Comparison of ENCODE assay signal across 10 mouse cellular contexts in genomic region chr17:9428374-9428994, GRCm38 (mm10). TPM values are rescaled to one million over a fixed set of nuclear protein-coding genes. Genes with fewer than 3 reads are reported as not detected.
DNase-seq lines count a peak whose midpoint lies in the region; ATAC-seq and TF ChIP-seq lines count a peak whose summit lies in the region.
"Had no signal": no experiment of that assay in that cellular context is flagged by ENCODE, and none has a peak within 500 bp of the region (broad histone marks: within the 10 kb centered on the region; RNA-seq: fewer than 3 reads in every experiment).

No protein-coding gene starts in this region.

- H3K4me1 ChIP-seq in forebrain, embryonic 15.5 days = peaks cover 12% of the 10 kb centered on the region
- no peaks in the 10 kb centered on the region for H3K4me1 ChIP-seq in liver, postnatal 0 days (ENCODE audit: insufficient read depth)

- H3K36me3 ChIP-seq in forebrain, embryonic 15.5 days = no peaks in the 10 kb centered on the region
- no peaks in the 10 kb centered on the region for H3K36me3 ChIP-seq in liver, postnatal 0 days (replicated peaks; ENCODE audit: insufficient read depth, low read length)

- H3K4me3 ChIP-seq in forebrain, embryonic 15.5 days = no peak overlapping the region
- H3K4me3 ChIP-seq in liver, postnatal 0 days (ENCODE audit: low read depth, low read length) = no peak overlapping the region

- no peak for TF ChIP-seq EP300 in liver, postnatal 0 days (IDR thresholded peaks at IDR 0.05; ENCODE audit: low read depth)

- peak overlapping the region; percentile 57 for H3K27ac ChIP-seq in forebrain, embryonic 15.5 days (replicated peaks)
- H3K27ac ChIP-seq in liver, postnatal 0 days (ENCODE audit: low read depth) = no peak overlapping the region
- H3K27ac ChIP-seq: liver, embryonic 14.5 days had no signal

- no peak for ATAC-seq in forebrain, embryonic 15.5 days (replicated peaks)
- ATAC-seq in activated CD4-positive, CD25-positive, alpha-beta regulatory T cell, adult 4 months = no peak
- no peak for ATAC-seq in liver, postnatal 0 days

- H3K27me3 ChIP-seq in forebrain, embryonic 15.5 days = no peaks in the 10 kb centered on the region
- H3K27me3 ChIP-seq in liver, postnatal 0 days (ENCODE audit: insufficient read depth, low read length) = no peaks in the 10 kb centered on the region

- 29% methylated on average over 7 of the region's 7 CpGs for WGBS in forebrain, embryonic 15.5 days
- 61% methylated on average over 7 of the region's 7 CpGs for WGBS in liver, postnatal 0 days (ENCODE audit: insufficient replicate concordance)

- 0 out of 2 replicates have a peak overlapping the region, but pooled peaks have one; percentile 16 for H3K9ac ChIP-seq in forebrain, embryonic 15.5 days (replicated peaks)
- H3K9ac ChIP-seq in liver, postnatal 0 days (replicated peaks) = no peak overlapping the region
- H3K9ac ChIP-seq: liver, embryonic 14.5 days had no signal

- H3K9me3 ChIP-seq in forebrain, embryonic 15.5 days = no peaks in the 10 kb centered on the region
- H3K9me3 ChIP-seq in liver, postnatal 0 days (ENCODE audit: low read length) = no peaks in the 10 kb centered on the region

- H3K4me2 ChIP-seq in forebrain, embryonic 15.5 days (replicated peaks) = no peak overlapping the region
- H3K4me2 ChIP-seq in liver, postnatal 0 days (ENCODE audit: low read depth, low read length) = no peak overlapping the region

- peak; percentile 13 to 22 for DNase-seq in left cerebral cortex, adult 18-20 months (ENCODE audit: low spot score in 2 of 2)
- no peak for DNase-seq in left cerebral cortex, adult 11 months (ENCODE audit: low spot score)
- DNase-seq in left cerebral cortex, postnatal 14 days (ENCODE audit: low spot score in 2 of 2) = peak; percentile 52 to 58
- DNase-seq in right cerebral cortex, postnatal 25 days = peak; percentile 14
- no peak for DNase-seq in spleen, postnatal 4 days (ENCODE audit: low spot score in 2 of 2)
- DNase-seq in liver, postnatal 0 days = no peak

- no peak; the same call in 1 of the 2 replicates for TF ChIP-seq CTCF in liver, postnatal 0 days (IDR thresholded peaks at IDR 0.05; ENCODE audit: low read depth)

- intact Hi-C loops in left cerebral cortex, postnatal 14 days (cut with DNase I) = no loop called here

RNA-seq across cellular contexts. Expression of gene Gm17728, which starts 6.6 kb away (rescaled TPM):
- not detected for total RNA-seq in left cerebral cortex, adult 18-20 months (2021)
- not detected in 2 replicates for polyA plus RNA-seq in forebrain, embryonic 15.5 days (2015; fragmentation: Nextera tagmentation; extraction: Ambion mirVana)
- not detected for total RNA-seq in left cerebral cortex, postnatal 14 days (2021)
- 1 to 10 TPM in 1 of 2 experiments, not detected in 1; 2.4 TPM for polyA plus RNA-seq in activated CD4-positive, CD25-positive, alpha-beta regulatory T cell, adult 4 months (2017; shearing (Covaris generic))
- not detected in 2 replicates for polyA plus RNA-seq in liver, postnatal 0 days (2015; fragmentation: Nextera tagmentation; extraction: Ambion mirVana)
- polyA plus RNA-seq: liver, embryonic 14.5 days; stomach, embryonic 16.5 days had no signal

Comparison
In these comparisons a context has a peak if more than half of its experiments do, and no peak if none do; other contexts are left out.
1. DNase-seq: peak in left cerebral cortex, adult 18-20 months (2 of 2), left cerebral cortex, postnatal 14 days (2 of 2) and right cerebral cortex, postnatal 25 days (single experiment); none in left cerebral cortex, adult 11 months (single experiment), spleen, postnatal 4 days (0 of 2) and liver, postnatal 0 days (single experiment).